Mouse (Mus musculus) bone marrow macrophage, adult 2 months (primary cell): ENCODE measurements around the gene Sept9. TPM values are rescaled to one million over a fixed set of nuclear protein-coding genes. Genes with fewer than 3 reads are reported as not detected.
A peak's percentile ranks its signal among the peaks of the same experiment; 100 is the strongest.

ENCODE experiments used
- H3K27ac ChIP-seq: 2 replicates; pipeline ENCODE4 v1.5.1; 2012; ENCODE audit warnings: low read depth, low read length; ENCODE audit not compliant: insufficient read depth
- H3K4me1 ChIP-seq: 2 replicates; pipeline ENCODE4 v1.6.1; 2012; ENCODE audit warnings: low read length; ENCODE audit not compliant: control insufficient read depth, insufficient read depth
- H3K4me3 ChIP-seq: 2 replicates; pipeline ENCODE4 v1.5.1; 2012; ENCODE audit warnings: mild to moderate bottlenecking, low read length, moderate library complexity; ENCODE audit not compliant: insufficient read depth
- CTCF ChIP-seq: IDR thresholded peaks from 2 replicates; pipeline ENCODE4 v1.5.1; 2012; ENCODE audit warnings: low read depth, mild to moderate bottlenecking, low read length, moderate library complexity
- POLR2A ChIP-seq: IDR thresholded peaks from 2 replicates; pipeline ENCODE4 v1.6.1; 2012; ENCODE audit warnings: mild to moderate bottlenecking, low read depth, low read length, borderline replicate concordance
- polyA plus RNA-seq: library from polyadenylated mRNA; stranded (reverse); fragments of >200 nt; gene quantifications from 2 replicates; pipeline ENCODE4 v1.2.4, GENCODE M21; 2012; ENCODE audit not compliant: missing spikeins, insufficient read depth, insufficient read length

The Sept9 gene
- polyA plus RNA-seq, 1 experiment, result 123 TPM

DNA sequence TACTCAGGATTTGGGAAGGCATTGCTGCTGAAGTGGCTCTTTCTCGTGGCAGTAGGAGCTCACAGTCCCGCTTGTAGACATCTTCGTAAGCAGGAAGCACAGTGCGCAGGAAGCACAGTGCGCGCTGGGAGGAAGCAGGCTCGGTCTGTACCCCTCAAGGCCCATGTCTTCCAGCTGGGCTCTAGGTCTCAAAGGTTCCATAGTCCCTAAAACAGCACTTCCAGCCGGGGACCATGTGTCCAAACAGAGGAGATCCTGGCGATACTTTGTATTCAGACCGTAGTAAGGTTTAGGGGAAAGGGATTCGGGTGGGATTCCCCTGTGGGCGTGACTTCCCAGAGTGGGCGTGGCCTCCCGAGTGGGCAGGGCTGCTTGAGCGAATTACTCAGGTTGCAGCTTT, 24.5 kb upstream of the Sept9 start:
- Histone ChIP-seq H3K4me1 (no peaks in the 10 kb centered on the region; the same call in none of the 2 replicates), H3K4me3 (peak overlapping the region; percentile 8; the same call in 1 of the 2 replicates), H3K27ac (peak overlapping the region; percentile 4; the same call in 1 of the 2 replicates)
- TF ChIP-seq POLR2A, result no peak

DNA sequence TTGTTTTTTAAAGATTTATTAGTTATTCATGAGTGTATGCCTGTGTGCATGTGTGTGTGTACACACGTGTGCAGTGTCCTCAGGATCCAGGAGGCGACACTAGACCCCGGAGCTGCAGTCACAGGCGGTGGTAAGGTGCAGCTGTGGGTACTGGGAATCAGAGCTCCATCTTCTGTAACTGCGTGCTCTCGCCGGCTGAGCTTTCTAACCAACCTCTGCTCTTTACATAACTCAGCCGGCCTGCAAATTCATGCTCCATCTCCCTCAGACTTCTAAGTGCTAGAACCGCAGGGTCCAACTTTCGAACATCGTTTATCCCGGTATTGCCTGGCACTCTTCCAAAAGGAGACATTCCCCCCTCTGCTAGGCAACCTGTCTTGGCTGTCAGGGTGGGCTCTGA, 24.0 kb upstream of the Sept9 start:
- Histone ChIP-seq H3K4me3 (no peak overlapping the region), H3K4me1 (no peaks in the 10 kb centered on the region; the same call in none of the 2 replicates), H3K27ac (no peak overlapping the region)
- TF ChIP-seq CTCF (no peak), POLR2A (no peak)

DNA sequence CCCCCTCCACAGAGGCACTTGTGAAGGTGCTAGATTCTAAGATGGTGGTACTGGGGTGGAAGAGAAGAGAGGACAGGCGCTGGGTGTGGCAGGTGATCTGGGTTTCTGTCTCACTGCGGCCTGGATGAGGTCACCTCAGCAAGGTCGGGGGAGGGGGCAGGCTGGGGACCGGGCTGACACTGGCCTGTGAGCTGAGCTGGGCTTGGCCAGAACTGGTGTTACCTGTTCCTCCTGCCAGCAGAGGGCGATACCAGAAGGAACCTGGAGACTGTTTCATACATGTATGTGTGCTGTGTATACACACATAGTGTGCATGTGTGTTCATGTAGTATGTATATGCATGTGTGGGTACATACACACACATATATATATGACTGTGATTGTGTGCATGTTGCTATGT, 23.2 kb upstream of the Sept9 start:
- Histone ChIP-seq H3K4me3 (no peak overlapping the region), H3K27ac (no peak overlapping the region), H3K4me1 (no peaks in the 10 kb centered on the region; the same call in none of the 2 replicates)
- TF ChIP-seq POLR2A (no peak), CTCF (no peak)

DNA sequence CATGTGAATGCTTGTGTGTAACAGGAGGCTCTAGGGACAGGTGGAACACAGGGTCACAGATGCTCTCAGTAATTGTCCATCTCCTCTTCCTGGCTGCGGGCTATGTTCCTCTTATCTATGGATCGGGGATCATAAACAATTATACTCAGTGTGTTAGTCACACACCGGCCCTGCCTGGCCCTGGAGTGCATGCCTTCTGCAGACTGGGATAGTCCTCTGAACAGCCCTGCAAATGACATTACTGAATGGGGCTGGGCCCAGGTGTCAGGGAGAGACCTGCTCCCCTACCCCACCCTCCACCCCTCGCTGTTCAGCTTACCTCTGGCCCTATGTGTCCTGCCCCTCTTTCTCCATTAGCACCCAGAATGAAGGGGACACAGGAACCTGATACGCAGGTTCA, 22.6 kb upstream of the Sept9 start:
- TF ChIP-seq CTCF, result no peak
- TF ChIP-seq POLR2A, result no peak
- no peaks in the 10 kb centered on the region; the same call in none of the 2 replicates for H3K4me1 ChIP-seq
- no peak overlapping the region for H3K27ac ChIP-seq
- H3K4me3 ChIP-seq, result no peak overlapping the region

DNA sequence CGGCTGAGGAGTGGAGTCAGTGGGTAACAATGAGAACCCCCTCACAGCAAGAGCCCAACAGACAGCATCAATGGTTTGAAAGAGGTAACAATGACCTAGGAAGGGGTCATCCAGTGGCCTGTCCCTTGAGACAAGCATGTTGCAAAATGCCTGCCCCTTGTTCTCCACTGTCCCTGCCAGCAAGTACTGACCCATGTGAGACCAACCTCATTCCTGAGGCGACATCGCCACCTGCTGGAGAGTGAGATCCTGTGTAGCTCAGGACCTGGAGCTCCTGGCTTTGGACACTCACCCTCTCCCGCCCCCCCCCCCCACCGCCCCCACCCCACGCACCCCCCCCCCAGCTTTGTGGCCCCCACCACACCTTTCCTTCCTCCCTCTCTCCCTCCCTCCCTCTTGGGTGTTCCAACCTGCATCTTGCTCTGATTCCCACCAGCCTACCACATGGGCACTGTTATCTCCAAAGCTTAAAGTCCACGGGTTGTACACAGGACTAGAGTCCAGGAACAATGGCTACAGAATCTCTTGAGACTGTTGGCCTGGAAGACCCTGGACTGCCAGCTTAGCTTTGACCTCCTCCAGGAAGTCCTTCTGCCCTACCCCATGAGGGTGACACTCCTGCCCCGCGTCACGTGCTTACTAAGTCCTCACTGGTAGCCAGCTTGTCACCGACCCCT, 22.0 kb upstream of the Sept9 start:
- no peak overlapping the region for H3K27ac ChIP-seq
- TF ChIP-seq POLR2A (no peak), CTCF (peak; percentile 31)
- no peaks in the 10 kb centered on the region; the same call in none of the 2 replicates for H3K4me1 ChIP-seq
- H3K4me3 ChIP-seq, result no peak overlapping the region

DNA sequence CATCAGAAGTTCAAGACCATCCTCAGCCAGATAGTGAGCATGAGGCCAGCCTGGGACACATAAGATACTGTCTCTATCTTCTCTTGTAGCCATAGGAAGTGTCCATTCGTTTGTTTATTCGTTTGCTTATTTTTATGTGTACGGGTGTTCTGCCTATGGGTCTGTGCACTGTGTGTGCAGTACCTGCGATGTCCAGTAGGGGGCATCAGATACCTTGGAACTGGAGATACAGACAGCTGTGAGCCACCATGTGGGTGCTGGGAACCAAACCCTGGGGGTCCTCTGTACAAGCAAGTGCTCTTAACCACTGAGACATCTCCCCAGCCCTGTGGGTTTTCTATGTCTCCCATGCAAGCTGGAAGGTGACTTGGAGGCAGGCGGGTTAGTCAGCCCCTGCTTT, 19.6 kb upstream of the Sept9 start:
- H3K4me3 ChIP-seq, result no peak overlapping the region
- no peaks in the 10 kb centered on the region; the same call in 1 of the 2 replicates for H3K4me1 ChIP-seq
- no peak overlapping the region for H3K27ac ChIP-seq
- TF ChIP-seq CTCF (peak; percentile 56; the same call in 1 of the 2 replicates), POLR2A (no peak)

DNA sequence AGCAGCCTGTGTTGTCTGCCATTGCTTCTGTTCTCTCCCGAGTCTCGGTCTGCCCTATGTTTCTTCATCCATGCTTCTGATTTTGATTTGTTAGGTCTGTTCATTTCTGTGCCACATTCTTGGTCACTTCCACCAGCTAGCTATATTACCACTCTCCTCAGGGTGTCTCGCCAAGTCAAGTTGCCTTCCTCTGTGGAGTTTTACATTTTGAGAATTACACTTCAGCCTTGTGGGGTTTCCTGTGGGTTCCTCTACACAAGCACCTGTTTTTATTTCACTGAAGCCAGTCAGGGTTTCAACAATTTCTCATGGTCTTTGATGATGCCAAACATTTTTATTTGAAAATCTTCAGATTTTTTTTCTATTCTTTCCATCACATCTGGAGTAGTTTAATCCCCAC, 16.7 kb upstream of the Sept9 start:
- TF ChIP-seq CTCF, result no peak
- H3K4me1 ChIP-seq, result no peaks in the 10 kb centered on the region
- no peak overlapping the region for H3K4me3 ChIP-seq
- H3K27ac ChIP-seq, result no peak overlapping the region

DNA sequence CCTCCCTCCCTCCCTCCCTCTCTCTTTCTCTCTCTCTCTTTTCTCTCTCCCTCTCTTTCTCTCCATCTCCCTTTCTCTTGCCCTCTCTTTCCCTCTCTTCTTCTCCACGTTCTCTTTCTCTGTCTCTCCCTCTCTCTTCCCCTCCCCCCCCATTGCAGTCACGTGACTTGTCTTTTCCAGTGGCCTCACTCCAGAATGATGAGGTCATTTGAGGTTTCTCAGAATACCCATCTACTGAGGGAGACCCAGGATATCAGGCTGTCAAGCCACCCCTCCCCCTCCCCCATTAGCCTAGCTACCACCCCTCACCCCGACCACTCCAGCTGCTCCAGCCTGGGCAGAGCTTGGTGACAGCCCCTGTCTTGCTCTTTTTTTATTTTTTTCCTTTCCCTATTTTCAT, 16.2 kb upstream of the Sept9 start:
- TF ChIP-seq CTCF (no peak), POLR2A (no peak)
- Histone ChIP-seq H3K4me1 (no peaks in the 10 kb centered on the region), H3K27ac (no peak overlapping the region), H3K4me3 (no peak overlapping the region)

DNA sequence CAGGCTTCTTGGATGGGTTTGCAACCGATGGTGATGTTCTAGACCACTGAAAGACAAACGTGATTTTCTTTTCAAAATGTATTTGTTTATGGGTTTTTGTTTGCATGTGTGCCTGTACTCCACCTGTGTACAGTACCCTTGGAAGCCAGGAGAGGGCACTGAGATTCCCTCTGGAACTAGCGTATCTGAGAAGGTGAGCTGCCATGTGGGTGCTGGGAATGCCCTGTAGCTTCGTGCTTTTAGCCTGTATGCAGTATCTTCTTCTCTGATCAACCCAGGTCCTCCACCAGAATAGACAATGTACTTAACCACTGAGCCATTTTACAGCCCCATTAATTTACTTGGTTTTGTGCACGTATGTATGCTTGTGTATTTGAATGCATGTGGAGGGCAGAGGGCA, 15.6 kb upstream of the Sept9 start:
- Histone ChIP-seq H3K4me3 (no peak overlapping the region), H3K4me1 (no peaks in the 10 kb centered on the region), H3K27ac (no peak overlapping the region)
- TF ChIP-seq CTCF (no peak), POLR2A (no peak)

DNA sequence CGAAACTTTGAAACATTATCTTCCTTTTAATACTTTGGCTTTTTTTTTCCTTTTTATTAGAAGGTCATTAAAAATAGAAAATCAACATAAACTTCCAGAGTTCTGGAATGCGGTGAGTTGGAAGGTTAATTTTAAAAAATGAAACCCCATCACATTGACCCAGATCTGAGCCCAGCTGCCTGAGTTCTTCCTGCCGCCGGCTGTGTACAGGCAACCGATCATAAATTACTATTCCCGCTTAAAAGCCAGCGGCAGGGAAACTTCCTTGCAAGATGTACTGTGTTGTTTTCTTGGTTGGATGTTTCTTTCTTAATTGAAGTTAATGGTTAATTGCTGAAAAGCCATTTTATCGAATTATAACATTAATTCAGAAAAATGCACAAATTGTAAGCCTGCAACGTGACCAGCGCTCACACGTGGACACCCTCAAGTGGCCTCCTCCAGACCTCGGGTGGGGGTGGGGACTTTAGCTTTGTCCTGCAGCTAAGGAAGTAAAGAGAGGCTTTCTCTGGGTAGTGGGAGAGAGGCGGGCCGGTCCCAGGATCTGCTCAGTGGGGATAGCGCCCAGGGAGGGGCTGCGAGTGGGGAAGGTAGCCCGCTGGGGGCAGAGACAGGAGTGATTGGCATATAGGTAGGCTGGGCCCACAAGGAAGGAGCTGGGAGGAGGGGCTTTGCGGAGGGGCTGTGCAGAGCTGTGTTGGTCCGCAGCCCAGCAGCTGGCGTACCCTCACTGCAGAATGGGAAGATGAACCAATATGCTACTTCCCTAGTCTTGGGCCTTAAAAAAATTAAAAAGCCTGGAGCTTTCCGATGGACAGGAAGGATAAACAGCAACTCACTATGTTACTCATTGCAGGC, 14.2 kb upstream of the Sept9 start:
- Histone ChIP-seq H3K27ac (no peak overlapping the region), H3K4me1 (no peaks in the 10 kb centered on the region), H3K4me3 (no peak overlapping the region)
- no peak for TF ChIP-seq CTCF
- TF ChIP-seq POLR2A, result no peak
